Mouse (Mus musculus) left cerebral cortex, adult 18-20 months (tissue): Measurements from ENCODE around the gene Gphn. TPM values are rescaled to one million over a fixed set of nuclear protein-coding genes. Genes with fewer than 3 reads are reported as not detected.
A peak's percentile ranks its signal among the peaks of the same experiment; 100 is the strongest.

ENCODE experiments used
- DNase-seq, 2 experiments: peaks; one replicate each; pipeline ENCODE4 v3.0.0; 2021 to 2022; ENCODE audit warnings: low spot score in 2 of 2, mixed read lengths in 1 of 2
- total RNA-seq, 2 experiments: library from RNA; stranded (reverse); gene quantifications; 2 replicates each; pipeline ENCODE4 v1.2.3; 2021

Gene Gphn
- total RNA-seq, 2 experiments from 2014 or later = 55.8 to 62.0 TPM

- DNase-seq = peak in 1 of 2 experiments; percentile 12
Measured at GRCm38 (mm10) chr12:78688876-78689275, 462.7 kb downstream of the Gphn start.

- DNase-seq = no peak
Measured at GRCm38 (mm10) chr12:78691325-78691724, 465.1 kb downstream of the Gphn start, which contains the start of gene Fam71d. TSS of gene Fam71d (plus strand) at chr12:78691535.

- DNase-seq = no peak
Measured at GRCm38 (mm10) chr12:78693281-78693680, 467.1 kb downstream of the Gphn start.

GRCm38 (mm10) chr12:78717783-78718182 is 491.6 kb downstream of the Gphn start:
- DNase-seq = no peak

- no peak for DNase-seq
Measured at GRCm38 (mm10) chr12:78727723-78728122, 501.5 kb downstream of the Gphn start.

Other genes with a start within 250 kb of the Gphn start
- not detected for gene Gm6657, start 32.1 kb upstream of the Gphn start, total RNA-seq